Mouse (Mus musculus): ENCODE results near the gene Pgrmc2.

Gene Pgrmc2

DNA sequence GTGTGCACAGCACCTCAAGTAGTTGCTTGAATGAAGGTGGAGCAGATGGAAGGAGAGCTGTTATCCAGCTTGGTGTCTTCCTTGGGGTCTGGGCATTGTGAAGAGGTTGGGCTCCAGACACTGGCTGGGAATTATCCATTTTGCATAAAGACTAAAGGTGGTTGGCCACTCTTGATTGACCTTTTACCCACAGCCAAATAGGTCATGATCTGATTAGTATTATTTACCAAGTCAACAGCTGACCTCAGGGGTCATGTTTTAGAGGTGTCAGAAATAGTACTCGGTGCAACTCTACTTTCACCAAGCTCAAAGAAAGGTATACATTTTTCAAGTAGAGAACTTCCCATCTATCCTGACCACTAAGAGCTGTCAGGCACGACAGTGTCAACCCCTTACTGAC, 17.5 kb downstream of the Pgrmc2 start:
- no peak for DNase-seq

DNA sequence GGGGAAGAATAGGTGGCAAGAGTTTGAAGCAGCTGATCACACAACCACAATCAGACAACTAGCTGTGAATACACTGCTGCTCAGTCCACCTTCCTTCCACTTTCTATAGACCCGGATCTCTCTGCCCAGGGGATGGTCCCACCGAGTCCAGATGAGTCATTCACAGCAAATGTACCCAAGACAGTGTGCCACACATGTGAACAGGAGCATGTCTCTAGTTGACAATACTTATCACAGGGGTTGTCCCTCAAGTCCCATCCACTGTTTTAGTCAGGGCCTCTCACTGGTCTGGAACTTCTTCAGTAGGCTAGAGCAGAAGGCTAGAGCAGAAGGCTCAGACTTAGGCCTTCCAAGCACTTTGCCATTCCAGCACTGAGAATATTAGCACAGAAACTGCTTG, 20.1 kb downstream of the Pgrmc2 start:
- DNase-seq, result no peak

DNA sequence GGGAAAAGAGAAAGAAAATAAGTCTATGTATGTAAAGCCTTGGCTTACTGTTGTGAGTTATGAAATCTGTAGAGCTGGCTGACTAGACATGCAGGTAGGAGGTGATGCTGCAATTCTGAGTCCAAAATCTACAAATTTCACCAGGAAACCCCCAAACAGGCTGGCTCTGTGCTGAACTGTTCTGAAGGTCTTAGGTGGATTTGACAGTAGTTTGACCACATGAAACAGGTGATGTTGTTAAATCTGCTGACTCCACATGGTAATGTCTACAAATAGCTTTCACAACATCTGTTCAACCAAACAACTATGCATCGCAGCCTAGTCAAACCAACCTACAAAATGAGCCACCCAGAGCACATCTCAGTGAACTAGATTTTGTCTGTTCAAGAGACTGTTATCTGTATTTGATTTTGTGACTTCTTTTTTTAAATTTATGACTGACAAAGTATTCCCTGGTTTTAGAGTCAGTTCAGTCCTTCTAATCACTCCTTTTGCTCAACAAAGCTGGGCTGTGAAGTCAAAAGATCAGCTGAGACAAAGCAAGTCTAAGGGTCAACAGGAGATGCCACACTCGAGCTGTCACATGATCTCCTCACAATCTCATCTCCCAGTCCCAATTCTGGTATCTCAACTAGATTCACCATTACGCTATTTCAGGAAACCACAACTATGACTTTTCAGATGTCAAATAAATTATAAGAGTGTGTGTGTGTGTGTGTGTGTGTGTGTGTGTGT, 20.8 kb downstream of the Pgrmc2 start:
- no peak for DNase-seq

DNA sequence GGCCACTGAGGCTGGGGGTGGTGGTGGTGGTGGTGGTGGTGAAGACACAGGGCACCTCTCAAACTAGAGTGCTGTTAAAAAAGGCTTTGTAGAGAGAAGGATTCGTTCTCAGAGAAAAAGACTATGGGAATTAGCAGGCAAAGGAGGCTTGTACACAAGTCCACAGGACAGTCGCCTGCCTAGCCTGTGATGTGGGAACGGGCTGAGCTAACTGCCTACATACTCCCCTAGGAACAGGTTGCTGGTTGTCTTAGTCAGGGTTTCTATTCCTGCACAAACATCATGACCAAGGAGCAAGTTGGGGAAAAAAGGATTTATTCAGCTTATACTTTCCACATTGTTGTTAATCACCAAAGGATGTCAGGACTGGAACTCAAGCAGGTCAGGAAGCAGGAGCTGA, 23.6 kb downstream of the Pgrmc2 start:
- DNase-seq, result no peak

DNA sequence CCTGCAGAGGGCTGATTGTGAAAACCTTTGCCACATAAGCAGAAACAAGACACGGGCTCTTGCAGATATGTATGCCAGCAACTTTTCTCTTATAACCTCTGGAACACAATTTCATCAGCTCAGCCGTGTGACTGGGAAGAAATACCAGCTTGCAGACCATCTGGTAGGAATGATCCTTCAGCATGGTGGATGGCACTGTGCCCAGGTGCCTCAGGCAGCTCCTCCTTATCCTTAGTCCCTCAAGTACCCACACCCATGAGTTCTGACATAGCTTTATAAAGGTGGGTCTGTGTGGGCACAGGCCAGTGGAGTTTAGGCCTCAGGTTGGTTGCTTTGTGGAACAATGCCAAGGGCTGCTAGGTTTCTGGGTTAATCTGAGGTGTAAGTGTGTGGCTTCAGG, 24.5 kb downstream of the Pgrmc2 start:
- peak; percentile 24 for DNase-seq

DNA sequence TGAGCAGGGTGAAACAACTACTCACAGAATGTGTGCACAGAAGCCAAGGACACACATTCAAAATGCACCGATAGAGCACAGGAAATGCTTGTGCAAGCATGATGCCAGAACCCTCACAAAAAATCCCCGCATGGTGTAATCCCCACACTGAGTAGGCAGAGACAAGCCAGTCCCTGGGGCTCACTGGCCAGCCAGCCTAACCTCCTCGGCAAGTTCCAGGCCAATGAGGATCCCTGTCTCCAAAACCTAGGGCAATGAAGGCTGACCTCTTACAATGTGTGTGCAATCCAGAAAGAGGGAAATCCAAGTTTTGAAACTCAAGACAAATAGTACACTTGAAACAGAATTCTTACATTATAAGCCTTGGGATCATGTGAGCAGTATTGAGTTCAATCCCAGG, 29.5 kb downstream of the Pgrmc2 start:
- DNase-seq, result no peak

DNA sequence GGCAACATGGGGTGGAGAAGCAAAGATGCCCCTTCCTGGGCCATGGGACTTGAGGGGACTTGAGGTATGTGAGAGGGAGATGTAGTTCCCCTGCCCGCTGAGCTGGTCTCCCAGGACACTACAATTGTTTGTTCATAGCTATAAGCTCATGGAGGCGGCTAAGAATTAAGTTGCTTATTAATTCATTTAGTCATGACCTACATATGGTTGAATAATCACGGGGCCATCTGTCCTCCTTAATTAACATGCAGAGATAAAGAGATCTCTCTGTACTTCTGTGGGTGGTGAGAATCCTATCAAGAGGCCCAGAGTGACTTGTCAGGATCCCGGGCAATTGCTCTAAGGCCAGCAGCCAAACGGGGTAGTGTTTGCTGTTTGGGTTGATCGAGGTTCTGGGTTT, 35.0 kb downstream of the Pgrmc2 start:
- DNase-seq, result no peak

DNA sequence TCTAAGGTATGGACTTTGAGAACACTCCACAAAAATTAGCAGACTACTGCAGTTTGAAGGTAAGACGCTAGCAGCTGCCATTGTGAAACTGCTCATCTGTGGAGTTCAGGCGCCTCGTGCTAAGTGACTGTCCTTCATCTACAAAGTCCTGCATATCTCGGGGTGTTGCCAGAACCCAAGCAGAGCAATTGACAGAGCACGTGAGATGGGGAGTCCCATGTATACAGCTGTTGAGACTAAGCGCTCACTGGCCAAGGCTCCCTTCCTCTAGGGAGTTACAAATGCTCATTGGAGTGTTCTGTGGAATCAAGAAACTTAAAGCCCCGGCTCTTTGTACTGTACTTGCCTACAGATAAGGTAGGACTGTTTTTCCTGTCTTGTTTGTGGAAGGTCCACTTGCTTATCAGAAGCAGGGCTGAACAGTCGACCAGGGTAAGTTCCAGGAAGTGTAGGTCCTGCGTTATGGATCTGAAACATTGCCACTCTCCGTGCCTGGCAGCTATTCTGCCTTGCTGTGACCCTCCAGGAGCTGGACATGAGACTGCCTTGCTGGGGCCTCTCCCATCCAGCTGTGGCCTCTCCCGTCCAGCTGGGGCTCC, 39.0 kb downstream of the Pgrmc2 start:
- no peak for DNase-seq

DNA sequence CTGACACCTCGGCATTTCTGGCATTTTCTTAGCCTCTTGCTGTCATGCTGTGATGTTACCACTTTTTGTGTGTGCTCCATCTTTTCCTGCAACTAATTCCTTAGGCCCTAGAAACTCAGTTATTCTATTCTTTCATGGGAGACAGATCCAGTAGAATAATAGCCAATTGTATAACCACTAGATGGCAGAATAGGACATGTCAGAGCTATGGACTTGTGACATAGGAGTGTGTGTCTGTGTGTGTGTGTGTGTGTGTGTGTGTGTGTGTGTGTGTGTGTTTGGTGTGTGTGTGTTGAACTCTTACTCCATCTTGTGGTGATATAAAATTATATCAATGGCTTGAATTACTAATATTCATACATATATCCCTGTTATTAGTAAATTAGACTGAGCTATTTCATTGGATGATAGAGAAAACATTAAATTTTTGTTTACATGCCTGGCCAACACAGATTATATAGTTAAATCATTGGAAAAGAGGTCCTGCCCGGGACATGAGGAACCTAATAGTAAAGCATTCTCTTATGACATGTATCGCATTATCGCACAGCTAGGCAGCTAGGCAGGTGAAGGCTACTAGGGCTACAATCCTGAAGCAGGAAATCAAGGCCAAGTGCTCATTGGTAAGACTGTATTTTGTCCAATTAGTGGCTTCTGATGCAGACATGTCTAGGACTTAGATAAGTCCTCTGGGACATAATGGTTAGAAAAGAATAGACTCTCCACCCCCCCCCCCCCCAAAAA, 40.5 kb downstream of the Pgrmc2 start:
- DNase-seq, result peak; percentile 69

DNA sequence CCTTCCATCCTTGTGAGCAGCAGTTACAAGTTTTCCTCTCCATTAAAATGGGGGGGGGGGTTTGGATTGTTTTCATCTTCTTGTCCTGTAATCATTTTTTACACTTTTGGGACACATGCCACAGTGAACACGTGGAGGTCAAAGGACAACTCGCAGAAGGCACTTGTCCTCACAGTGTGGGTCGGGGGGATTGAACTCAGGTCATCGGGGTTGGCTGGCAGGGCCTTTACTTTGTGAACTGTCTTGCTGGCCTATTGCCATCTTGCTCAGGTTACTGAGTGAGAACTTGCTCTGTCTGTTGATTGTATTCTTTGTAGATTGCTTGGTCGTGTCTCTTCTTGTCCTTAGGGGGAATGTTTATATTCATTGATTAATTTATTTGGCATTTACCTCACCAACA, 41.6 kb downstream of the Pgrmc2 start:
- no peak for DNase-seq

DNA sequence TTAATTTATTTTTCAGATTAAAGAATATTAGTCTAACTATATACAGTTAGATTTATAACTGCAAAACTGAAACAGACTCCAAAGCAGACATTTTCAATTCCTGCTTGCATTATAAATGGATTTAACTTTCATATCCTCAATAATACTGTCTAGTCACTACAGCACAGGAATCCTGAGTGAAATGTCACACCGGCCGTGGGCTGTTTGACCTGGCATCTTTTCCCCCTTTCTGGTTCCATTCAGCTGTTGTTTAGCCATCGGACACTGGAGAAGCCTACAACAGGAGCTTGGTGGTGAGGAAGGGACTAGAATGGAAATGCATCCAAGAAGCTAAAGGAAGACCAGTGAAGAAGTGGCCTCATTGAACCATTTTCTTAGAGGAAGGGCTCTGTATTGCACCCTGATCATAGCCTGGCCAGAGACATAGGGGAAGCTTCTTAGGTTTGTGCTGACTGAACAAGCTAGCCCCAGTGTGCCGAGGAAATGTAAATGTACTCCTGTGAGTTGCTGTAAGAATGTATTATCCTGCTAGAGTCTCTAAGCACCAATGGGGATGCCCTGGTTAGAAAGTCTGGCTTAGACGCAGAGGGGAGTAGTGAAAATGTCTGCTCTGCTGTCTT, 44.4 kb downstream of the Pgrmc2 start:
- no peak for DNase-seq

DNA sequence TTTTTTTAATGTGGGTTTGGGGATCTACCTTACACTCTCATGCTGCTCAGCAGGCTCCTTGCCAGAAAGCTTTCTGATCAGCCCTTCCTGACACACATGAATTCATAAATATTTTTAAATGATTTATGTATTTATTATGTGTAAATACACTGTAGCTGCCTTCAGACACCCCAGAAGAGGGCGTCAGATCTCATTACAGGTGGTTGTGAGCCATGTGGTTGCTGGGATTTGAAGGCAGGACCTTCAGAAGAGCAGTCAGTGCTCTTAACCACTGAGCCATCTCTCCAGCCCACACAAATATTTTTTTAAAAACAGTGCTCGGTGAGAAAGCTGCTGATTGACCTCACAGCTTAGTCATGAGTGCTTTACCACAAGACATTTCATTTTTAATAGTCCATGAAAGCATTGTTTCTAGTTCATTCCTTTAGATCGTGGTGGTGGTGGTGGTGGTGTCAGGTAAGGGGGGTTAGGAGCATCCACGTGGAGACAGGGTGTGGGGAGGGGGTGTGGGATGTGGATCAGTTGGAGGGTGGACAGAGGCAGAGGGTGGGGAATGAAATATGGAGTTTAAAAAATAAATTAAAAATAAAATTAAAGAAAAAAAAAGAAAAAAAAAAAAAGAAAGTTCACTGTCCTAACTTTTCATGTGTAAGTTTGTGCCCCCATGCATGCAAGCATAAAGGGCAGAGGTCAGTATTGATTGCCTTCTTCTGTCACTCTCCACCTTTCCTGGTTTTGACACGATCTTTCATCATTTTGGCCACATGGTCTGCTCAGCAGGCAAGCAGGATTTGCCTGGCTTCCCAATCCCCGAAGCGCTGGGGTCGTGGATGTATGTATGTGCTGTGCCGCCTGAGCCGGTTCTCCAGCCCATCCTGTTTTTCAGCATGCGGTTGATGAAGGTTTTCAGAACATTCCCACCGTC, 51.3 kb downstream of the Pgrmc2 start:
- no peak for DNase-seq

DNA sequence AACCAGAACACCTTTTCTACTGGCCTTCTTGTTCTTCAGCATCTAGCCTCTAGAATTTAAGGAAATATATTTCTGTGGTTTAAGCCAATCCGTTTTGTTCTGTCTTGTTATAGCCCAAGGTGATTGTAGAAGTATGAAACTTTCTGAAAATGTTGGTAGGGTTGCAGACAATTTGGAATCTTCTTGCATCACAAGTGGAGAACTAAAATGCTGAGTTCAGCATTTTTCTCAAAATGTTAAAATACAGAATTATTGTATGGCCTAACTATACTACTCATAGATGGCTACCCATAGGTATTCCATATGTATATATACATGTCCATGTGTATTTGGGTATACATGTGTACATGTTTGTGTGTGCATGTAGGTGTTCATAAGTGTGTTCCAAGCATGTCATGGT, 52.1 kb downstream of the Pgrmc2 start:
- DNase-seq, result no peak

DNA sequence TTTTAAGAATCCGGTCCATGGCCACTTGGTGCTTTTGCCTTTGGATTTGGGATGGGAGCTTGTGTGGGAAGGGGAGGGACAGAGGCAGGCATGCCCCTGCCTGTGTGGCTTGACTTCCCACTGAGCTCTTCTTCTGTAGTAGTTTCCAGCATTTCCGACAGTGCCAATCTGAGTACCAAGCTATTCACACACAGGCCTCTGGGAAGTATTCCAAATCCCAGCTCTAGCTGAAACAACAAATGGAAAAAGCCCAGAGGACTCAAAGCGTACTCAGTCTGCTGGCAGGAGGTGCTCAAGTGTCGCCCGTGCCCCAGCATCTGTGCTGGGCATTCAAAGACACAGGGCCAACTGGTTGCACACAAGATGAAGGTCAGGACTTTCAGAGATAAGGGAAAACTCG, 60.9 kb downstream of the Pgrmc2 start:
- DNase-seq, result peak; percentile 5

DNA sequence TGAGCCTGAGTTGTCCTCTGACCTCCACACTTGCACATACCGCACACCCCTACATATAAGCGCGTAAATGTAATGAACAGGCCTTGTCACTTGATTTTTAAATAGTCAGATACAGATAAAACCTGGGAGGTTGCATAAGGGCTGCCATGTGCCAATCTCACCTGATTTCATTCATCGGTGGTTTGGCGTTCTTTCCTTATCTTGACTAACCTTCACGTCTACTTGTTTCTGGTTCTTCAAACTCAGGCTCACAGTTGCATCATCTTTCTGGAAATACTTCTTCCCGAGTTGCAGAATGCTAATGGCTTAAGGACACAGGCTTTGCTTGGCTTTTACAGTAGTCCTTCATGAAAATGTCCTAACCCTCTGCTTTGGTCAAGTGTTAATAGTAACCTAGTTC, 62.2 kb downstream of the Pgrmc2 start:
- no peak for DNase-seq

DNA sequence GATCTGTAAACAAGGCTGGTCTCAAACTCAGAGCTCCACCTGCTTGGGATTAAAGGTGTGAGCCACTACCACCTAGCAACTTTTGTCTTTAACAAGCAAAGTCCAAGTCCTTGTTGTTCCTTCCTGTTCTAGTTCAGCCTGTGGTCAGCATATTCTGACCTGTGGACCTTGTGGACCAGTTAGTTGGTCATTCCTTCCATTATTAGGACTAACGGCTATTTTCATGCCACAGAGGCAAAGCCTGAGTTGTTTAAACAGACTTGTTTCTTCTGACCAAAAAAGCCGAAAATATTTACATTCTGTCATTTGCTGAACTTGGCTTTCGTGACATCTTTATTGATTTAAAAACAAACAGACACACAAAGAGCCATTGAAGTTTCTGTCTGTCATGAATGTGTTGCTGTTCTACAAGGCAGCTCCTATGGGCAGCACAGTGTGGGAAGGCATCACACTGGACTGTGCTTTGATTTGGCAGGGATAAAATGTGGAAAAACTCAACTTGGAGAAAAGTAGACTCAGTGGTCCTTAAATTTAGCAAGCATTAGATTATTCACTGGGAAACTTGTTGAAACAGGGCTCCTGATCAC, 64.7 kb downstream of the Pgrmc2 start:
- no peak for DNase-seq
